Mouse (Mus musculus): ENCODE data around the gene Ctbs.
"Not testable (repeated sequence)": the region's sequence is repeated elsewhere in the genome, so short reads cannot be mapped to it uniquely, and the experiment has no call there.

Ctbs gene

DNA sequence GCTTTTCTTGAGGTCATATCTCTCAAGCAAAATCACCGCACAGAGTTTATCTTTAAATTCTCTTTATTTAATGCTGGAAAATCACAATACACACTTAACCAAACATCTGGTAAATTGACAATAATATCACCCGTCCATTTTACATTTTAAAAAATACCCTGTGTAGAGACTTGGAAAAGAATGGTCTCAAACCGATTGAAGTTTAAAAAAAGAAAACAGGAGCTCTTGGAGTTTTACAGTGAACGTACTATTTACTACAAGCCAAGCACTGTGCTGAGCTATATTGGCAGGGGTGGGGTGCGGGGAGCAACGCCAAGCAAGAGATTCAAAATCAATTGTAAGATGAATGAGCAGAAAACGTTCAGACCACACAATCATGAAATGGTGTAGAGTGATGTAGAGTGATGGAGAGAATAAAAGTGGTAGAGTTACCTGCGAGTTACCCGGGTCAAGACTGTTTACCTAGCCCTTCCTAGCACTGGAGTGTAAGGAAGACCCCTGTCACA is at the start of gene Ctbs:
Gene Ctbs, plus strand, starts transcription at position 51 of the 506 bp plus-strand sequence.
- DNase-seq, result no peak

DNA sequence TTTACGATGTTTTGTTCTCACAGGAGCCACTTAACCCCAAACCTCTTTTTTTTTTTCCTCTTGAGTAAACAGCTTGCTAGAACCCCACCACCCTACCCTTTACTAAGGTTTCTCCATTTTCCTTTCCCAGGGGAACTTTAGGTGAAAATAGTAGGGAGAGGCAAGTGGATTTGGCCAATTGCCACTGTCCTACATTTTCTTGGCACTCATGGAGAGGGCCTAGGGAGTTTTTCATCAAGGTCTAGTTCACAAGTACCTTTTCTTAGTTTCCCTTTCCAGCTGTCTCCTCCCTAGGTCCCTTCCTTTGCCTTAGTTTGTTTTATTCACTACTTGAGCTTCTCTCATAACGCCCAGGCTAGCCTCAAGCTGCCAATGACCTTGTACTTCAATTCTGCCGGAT is 45.8 kb upstream of the Ctbs start:
- no peak for DNase-seq

DNA sequence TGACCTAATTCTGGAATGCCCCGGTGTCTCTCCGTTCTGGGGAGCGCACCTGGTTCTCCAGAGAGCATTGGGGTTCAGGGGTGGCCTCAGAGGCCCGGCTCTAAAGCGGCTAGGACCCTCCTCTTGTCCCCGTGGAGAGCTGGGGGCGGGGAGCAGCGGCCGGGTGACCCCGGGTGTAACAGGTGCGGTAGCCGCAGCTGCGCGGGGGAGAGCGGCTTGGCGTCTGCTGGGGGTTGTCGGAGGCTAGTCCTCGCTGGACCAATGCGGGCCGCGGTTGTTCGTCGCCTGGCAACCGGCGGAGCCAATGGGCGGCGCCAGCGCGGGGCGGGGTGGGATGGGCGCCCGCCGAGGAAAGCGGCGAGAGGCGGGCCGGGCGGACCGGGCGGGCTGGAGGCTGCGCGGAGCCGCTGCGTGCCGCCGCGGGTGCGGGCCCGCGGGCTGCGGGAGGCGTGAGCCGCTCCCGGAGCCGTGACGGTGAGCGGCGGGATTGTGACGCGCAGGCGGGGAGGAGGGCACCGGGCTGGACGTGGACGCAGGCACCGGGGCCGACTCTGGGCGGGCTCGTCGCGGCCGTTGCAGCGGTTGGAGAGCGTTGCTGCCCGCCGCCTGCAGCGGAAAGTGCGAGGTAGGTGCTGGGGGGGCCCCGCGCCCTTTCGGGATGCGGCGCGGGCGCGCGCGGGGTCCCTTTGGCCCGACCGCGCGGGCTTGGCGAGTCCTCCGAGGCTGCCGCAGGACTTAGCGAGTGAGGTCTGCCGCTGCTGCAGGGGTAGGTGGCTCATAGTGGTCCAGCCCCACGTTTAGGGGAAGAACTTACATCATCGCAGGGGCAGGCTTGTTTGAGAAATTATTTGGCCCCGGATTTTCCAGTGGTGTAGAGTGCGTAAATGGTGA is 45.0 kb upstream of the Ctbs start, which contains the start of gene Ssx2ip:
Gene Ssx2ip, plus strand, starts transcription at position 332 of the 891 bp plus-strand sequence.
- DNase-seq, result peak; percentile 99

DNA sequence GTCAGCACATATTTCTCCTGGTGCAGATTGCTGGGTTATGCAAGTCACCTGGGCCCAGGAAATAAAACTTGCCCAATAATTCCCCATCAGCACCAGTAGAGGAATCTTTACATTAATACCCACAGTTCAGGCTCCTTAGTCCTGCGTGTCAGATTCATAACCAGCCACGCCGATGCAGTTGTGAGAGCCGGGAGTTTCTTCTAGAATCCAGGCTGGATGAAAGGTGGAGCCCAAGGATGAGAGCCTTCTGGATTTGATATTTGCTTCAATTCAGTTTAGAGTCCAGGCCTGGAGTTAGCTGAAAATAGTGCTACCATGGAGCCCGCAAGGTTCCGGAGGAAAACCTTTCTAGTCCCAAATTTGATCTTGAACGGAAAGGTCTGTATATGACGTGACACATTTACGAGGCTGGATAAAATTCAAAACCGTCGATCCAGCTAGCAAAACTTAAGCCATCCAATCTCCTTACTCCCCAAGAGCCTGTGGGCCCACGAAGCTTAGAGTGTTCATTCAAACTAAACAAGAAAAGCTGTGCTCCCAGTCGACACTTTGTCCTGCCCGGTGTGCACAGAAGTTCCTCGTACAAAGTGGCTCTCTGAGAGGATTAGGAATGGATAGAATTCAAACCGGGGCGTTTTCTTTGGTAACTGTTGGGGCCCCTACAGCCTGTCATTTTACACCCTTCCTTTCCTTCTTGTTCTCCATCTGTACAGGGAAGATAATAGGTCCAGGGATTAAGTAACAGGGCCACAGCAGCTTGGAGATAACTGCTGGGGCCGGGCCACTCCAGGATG is 44.2 kb upstream of the Ctbs start:
- DNase-seq, result no peak

DNA sequence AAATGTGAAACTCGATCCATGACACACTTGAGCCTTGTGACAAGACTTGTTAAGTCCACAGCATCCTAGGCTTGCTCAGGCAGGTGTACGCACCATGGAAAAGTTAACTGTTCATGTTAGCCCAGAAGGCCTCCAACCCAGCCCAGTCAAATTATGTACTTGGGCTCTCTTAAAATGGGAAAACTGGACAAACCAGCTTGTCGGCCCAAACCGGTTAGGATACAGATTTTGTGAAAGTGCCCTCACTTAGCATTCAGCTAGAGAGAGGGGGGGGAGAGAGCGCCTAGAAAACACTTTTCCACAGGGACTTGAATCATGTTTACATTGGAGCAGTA is 43.6 kb upstream of the Ctbs start:
- no peak for DNase-seq

DNA sequence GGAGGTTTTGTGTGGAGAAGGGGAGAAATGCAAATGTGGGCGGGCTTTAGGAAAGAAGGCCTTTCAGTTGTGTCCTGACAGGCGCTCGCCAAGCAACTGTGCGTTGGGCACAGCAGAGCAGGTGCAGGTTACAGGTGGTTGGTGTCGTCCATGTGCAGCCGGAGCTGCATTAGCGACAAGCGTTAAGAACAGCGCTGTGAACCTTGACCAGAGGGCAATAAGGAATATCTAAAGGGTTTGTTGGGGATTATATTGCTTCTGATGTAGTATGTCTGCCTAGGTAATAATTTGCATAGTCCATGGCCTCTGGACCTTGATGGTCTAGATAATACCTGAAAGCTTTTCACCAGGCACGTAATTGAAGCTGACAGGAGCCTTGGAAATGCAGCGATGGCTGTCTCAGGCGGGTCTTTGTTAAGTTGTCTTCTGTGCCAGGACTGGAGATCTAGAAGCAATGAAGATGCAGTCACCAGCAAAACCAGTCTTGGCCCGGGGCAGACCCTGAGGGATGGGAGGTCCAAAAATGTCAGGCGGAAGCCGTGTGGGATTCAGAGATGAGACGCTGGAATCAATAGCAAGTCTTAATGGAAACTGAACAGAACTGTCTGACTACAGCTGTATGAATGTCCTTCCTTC is 42.4 kb upstream of the Ctbs start:
- DNase-seq, result no peak

DNA sequence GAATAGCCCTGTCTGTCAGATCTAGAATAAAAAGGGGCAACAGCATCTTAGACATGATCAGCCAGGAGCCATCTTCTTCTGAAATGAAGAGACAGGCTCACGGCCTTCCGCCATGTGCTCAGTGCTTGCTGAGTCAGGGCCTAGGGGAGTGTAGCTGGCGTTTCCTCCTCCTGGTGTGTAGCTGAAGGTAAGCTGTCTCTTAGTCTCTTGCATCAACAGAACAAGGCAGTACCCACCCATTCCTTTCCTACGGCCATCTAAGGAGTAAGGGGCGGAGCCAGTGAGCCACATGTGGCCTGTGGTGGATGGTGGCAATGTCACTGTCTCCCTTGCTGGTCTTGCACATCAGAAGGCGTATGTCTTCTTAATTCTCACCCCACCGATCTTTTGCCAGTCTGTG is 39.5 kb upstream of the Ctbs start:
- no peak for DNase-seq

DNA sequence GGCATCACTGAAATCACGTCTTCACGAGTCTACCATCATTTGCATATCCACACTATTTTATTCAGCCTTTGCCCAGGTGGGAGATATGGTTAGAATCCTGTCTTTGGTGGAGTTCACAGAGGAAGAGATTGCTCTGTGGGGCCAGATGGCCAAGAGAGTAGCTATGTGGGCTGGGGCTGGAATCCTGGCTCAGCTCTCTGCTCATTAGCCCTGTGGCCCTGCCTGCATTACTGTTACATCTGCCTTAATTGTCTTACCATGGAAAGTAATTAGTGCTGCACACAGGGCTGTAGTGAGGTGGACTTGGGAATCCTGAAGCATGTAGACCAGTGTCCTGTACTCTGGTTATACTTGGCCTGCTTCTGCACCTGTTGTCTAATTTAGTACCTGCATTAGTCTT is 37.6 kb upstream of the Ctbs start:
- no peak for DNase-seq

DNA sequence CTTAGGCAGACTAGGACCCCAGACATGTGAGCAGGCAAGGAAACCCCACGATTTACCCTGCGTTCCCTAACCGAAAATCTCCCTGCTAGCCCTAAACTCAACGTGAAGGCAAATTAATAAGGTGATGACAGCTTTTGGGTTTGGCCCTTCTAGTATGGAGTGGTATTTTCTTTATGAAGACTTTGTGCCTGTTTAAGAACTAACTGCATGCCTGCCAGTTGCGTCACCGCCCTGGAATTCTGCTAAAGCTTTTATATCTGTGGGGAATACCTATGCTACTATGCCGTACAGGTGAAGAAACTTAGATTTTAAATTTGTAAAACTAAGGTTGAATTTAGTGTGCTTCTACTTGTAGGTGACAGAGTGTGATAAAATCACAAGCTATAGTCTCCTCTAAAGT is 37.1 kb upstream of the Ctbs start:
- DNase-seq, result no peak

DNA sequence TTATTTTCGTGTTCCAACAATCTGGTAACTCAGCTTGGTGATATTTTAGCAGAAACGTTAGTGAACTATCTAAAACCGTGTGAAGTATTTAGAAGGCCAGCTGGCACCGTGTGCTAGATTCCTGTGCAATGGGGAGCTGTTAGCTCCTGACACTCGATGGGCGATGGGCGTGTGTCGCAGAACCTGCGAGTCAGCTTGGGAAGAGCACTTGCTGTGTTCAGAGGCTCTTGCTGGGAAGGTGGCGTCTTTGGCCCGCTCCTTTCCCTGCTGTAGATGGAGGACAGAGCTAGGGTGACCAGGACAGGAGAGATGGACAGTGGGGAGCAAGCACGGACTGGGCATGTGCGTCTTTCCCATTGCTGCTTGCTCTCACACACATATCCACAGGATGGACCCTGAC is 36.6 kb upstream of the Ctbs start:
- no peak for DNase-seq

DNA sequence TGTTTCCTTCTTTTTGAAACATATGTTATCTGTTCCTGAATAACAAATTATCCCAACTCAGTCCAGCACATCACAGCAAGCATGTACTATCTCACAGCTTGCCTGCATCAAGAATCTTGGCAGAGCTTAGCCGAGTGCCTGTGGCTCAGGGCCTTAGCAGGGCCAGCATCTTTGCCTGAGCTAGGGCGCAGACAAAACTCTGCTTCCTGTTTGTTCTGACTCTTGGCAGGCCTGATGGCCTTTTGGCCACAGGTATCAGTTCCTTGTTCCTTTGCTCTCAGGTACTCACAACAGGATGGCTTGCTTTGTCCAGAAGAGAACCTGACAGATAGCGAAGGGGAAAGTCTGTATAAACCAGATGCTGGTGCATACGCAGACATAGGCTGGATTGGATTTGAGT is 35.6 kb upstream of the Ctbs start:
- DNase-seq, result no peak

DNA sequence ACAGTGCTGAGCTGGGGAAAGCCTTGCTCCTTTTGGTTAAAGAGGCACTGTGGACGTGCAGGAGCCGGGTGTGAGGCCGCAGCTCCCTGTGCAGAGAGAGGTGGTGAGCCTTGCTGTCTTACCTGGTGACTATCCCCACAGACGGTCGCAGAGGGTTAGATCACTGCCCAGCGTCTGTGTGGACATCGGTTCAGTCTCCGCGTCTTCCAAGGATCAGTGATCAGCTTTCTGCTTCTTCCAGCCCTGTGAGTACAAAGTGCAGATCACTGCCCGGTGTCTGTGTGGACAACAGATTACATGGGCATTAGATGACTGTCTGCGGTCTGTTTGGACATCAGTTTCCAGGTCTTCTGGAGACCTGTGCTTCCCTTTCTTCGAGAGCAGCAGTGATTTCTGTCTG is 35.0 kb upstream of the Ctbs start:
- DNase-seq, result no peak

DNA sequence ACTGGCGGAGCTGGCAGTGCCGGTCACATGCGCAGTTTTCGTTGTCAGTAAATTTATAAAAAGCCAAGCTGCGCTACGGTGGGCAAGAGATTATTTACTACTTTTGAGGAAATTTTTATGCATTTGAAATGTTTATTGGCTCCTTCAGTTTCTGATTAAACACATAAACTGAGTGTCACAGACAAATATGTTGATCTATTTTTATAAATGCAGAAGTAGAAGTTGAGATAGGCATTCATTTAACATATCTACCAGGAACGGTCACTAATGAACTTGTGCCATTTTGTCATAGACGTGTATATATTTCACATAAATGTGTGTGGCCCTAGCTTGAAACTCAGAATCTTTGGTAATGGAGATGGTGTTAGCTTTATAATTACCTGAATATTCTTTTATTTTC is 31.7 kb upstream of the Ctbs start:
- no peak for DNase-seq

DNA sequence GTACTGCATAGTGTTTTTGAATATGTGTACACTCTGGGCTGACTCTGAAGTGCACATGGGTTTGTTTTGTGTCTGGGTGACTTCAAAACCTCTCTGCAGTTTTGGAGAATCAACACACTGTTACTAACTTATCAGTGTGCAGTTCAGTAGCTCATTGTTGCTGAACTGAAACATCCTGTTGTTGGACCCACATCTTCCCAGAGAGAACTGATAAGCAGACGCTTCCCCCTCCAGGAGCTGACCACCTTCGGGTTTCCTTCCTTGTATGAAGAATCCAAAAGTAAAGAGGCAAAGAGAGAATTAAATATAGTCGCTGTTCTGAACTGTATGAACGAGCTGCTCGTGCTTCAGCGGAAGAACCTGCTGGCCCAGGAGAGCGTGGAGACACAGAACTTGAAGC is 30.7 kb upstream of the Ctbs start:
- no peak for DNase-seq

DNA sequence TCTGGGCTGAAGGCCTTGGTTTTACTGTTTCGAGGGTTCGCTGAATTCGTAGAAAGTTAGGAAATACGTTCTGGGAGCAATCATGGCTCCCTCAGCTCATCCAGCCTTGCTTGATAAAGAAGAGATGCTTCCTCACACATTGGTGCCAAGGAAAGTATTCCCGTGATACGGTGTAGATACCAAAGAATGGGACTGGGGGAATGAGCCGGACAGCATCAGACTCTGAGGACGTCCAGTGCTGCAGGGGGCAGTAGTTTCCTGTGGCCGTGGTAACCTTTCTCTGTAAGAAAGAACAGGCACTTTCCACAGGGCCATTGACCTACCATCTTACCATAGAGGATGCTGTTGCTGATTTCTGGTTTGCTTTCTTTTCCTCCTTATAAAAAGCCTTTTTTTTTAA is 30.1 kb upstream of the Ctbs start:
- DNase-seq, result no peak

DNA sequence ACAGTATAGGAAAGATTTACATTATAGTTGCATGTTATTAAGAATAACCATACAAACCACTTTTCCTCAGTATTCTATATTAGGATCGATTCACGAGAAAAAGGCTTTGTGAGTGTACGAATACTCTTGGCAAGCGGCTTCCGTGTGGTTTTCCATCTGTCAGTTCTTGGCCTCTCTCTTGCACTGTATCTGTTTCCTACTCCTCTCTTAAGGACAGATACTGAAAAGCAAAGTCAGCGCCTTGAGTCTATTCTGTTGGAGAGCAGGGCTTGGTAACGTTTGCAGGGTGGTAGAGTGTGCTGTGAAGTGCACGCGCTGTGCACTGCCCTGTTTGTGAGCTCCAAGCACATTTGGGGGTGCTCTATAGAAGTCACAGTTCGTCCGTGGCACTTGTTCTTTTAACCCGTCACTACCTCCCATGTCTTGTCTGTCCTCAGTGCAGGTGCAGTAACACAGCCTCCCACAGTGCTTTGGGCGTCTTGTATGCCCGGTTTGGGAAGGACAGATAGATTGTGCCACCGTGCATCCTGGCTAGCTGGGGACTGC is 29.5 kb upstream of the Ctbs start:
- no peak for DNase-seq

DNA sequence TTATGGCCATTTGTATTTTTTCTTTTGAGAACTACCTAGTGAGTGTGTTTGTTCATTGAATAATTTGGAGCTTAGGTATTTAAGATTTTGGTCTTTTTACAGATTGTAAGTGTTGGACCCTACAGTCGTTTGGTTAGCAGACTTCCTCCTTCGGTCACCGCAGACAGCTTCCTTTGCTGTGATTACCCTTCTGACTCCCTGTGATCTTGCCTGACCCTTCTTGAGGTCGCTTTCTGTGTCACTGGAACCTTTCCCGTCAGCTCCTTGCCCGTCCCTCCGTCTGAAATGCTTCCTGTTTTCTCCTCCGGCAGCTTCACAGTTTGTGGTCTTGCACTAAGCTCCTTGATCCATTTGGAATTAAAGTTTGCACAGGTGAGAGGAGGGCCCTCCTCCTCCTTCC is 27.8 kb upstream of the Ctbs start:
- DNase-seq, result no peak

DNA sequence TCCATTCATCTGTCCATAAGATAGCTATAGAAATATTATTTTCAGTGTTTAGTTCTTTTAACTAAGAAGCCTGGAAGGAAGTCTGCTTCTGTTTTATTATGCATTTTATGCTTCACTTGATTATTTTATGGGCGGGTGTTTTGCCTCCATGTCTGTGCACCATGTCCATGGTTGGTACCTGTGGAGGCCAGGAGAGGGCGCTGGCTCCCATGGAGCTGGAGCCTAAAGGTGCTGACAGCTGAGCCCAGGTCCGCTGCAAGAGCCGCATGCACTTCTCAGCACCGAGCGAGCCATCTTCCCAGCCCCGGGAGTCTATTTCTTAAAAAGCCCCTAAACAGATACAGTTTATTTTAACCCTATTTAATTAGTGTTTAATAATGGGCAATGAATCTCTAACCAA is 25.9 kb upstream of the Ctbs start:
- no peak for DNase-seq

DNA sequence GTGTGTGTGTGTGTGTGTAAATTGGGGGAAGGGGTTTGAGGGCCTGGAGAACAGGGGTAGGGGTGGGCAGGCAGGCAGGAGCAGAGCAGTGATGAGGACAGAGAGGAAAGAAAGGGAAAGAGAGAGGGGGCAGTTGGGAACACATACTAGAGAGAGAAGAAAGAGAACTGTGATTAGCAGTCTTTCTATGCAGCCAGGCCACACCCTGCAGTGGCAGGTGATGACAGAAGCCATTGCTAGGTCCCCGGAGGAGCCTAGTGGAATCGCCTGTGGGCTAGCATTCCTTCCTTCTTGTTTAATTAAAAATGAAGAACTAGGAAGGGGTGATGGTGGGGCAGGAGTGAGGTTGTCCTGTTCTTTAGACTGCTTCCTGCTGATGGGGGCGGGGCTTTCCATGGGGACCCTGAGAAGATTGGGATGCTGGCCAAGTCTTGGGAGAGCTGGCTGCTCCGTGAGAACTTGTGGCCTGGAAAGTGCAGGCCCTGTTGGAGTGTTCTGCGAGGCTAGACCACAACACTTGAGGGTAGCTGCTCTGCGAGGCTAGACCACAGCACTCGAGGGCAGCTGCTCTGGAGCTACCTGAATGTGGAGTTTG is 25.2 kb upstream of the Ctbs start:
- DNase-seq, result no peak

DNA sequence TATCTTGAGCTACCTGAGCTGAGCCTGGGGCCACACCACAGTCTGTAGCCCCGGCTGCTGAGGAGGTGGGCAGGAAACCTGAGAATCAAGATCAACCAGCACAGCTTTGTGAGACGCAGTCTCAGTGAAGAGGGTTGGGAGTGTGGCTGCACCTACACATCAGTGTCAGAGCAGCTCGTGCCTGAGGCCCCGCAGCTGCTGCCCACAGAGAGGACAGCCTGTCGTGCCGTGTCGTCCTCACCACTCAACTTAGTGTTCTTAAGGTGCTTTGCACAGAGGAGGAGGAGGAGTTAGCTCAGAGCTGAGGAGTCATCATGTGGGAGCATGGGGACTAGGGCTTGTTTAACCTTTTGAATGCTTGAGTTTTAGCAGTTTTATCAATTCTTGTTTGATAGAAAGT is 23.7 kb upstream of the Ctbs start:
- no peak for DNase-seq

DNA sequence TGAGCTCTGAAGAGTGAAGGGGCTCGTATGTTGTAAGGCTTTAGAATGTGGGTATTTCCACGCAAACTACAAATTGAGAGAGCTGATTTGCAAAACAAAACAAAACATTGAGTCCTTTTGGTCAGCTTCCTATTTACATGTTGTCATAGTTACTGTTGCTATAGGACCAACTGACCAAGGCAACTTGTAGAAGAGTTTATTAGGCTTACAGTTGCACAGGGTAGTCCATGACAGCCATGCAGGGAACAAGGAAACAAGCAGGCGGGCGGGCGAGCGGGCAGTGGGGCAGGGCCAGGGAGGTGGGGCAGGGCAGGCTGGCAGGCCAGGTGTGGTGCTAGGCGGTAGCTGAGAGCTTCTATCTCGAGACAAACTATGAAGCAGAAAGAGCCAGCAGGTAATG is 23.1 kb upstream of the Ctbs start:
- no peak for DNase-seq

DNA sequence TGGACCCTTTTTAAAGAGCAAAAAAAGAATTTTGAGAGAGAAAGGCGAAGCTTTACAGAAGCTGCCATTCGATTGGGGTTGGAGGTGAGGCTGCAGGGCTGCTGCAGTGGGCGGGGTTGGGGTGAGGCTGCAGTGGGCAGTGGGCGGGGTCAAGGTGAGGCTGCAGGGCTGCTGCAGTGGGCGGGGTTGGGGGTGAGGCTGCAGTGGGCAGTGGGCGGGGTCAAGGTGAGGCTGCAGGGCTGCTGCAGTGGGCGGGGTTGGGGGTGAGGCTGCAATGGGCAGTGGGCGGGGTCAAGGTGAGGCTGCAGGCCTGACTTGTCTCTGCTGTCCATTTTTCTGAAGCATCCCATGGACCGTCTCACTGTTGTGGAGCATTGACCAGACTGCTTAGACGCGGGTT is 16.5 kb upstream of the Ctbs start:
- DNase-seq, result not testable (repeated sequence)

Measured in right cerebral cortex, postnatal 25 days (tissue).